Mouse (Mus musculus): ENCODE results near the gene Rcc2. TPM values are rescaled to one million over a fixed set of nuclear protein-coding genes. Genes with fewer than 3 reads are reported as not detected.

The Rcc2 gene
- polyA plus RNA-seq, 1 experiment = 63.4 TPM

- H3K4me1 ChIP-seq (ENCODE audit: control insufficient read depth, insufficient read depth, low read length) = peaks cover 4% of the 10 kb centered on the region
- H3K27ac ChIP-seq (ENCODE audit: insufficient read depth, low read depth, low read length) = no peak overlapping the region
- no peak overlapping the region for H3K4me3 ChIP-seq (ENCODE audit: insufficient read depth, low read length)
- no peak for TF ChIP-seq CTCF (IDR thresholded peaks at IDR 0.05; ENCODE audit: low read depth, low read length)
- TF ChIP-seq POLR2A (IDR thresholded peaks at IDR 0.05; ENCODE audit: borderline replicate concordance, low read depth, low read length) = no peak
Observed at GRCm38 (mm10) chr4:140708297-140708927, 8.1 kb downstream of the Rcc2 start.

- H3K4me1 ChIP-seq (ENCODE audit: control insufficient read depth, insufficient read depth, low read length) = peaks cover 6% of the 10 kb centered on the region
- no peak overlapping the region for H3K4me3 ChIP-seq (ENCODE audit: insufficient read depth, low read length)
- H3K27ac ChIP-seq (ENCODE audit: insufficient read depth, low read depth, low read length) = no peak overlapping the region
- TF ChIP-seq CTCF (IDR thresholded peaks at IDR 0.05; ENCODE audit: low read depth, low read length) = no peak
- TF ChIP-seq POLR2A (IDR thresholded peaks at IDR 0.05; ENCODE audit: borderline replicate concordance, low read depth, low read length) = no peak
Observed at GRCm38 (mm10) chr4:140709111-140709510, 8.8 kb downstream of the Rcc2 start.

- Histone ChIP-seq H3K27ac (ENCODE audit: insufficient read depth, low read depth, low read length) (no peak overlapping the region), H3K4me1 (ENCODE audit: control insufficient read depth, insufficient read depth, low read length) (peaks cover 4% of the 10 kb centered on the region; the same call in 1 of the 2 replicates), H3K4me3 (ENCODE audit: insufficient read depth, low read length) (no peak overlapping the region)
- no peak for TF ChIP-seq POLR2A (IDR thresholded peaks at IDR 0.05; ENCODE audit: borderline replicate concordance, low read depth, low read length)
- no peak for TF ChIP-seq CTCF (IDR thresholded peaks at IDR 0.05; ENCODE audit: low read depth, low read length)
Observed at GRCm38 (mm10) chr4:140709617-140710016, 9.3 kb downstream of the Rcc2 start.

GRCm38 (mm10) chr4:140710781-140711180, 10.4 kb downstream of the Rcc2 start:
- Histone ChIP-seq H3K4me3 (ENCODE audit: insufficient read depth, low read length) (no peak overlapping the region), H3K27ac (ENCODE audit: insufficient read depth, low read depth, low read length) (no peak overlapping the region), H3K4me1 (ENCODE audit: control insufficient read depth, insufficient read depth, low read length) (peaks cover 4% of the 10 kb centered on the region; the same call in 1 of the 2 replicates)
- TF ChIP-seq POLR2A (IDR thresholded peaks at IDR 0.05; ENCODE audit: borderline replicate concordance, low read depth, low read length) = no peak
- no peak for TF ChIP-seq CTCF (IDR thresholded peaks at IDR 0.05; ENCODE audit: low read depth, low read length)

- Histone ChIP-seq H3K27ac (ENCODE audit: insufficient read depth, low read depth, low read length) (no peak overlapping the region), H3K4me3 (ENCODE audit: insufficient read depth, low read length) (no peak overlapping the region), H3K4me1 (ENCODE audit: control insufficient read depth, insufficient read depth, low read length) (peaks cover 4% of the 10 kb centered on the region; the same call in 1 of the 2 replicates)
- TF ChIP-seq POLR2A (IDR thresholded peaks at IDR 0.05; ENCODE audit: borderline replicate concordance, low read depth, low read length) (no peak), CTCF (IDR thresholded peaks at IDR 0.05; ENCODE audit: low read depth, low read length) (no peak)
Observed at GRCm38 (mm10) chr4:140711360-140711759, 11.0 kb downstream of the Rcc2 start.

GRCm38 (mm10) chr4:140713480-140714365, 13.4 kb downstream of the Rcc2 start:
- Histone ChIP-seq H3K4me3 (ENCODE audit: insufficient read depth, low read length) (no peak overlapping the region), H3K27ac (ENCODE audit: insufficient read depth, low read depth, low read length) (peak overlapping the region; percentile 35; the same call in 1 of the 2 replicates), H3K4me1 (ENCODE audit: control insufficient read depth, insufficient read depth, low read length) (peaks cover 4% of the 10 kb centered on the region; the same call in 1 of the 2 replicates)
- TF ChIP-seq POLR2A (IDR thresholded peaks at IDR 0.05; ENCODE audit: borderline replicate concordance, low read depth, low read length) = no peak
- TF ChIP-seq CTCF (IDR thresholded peaks at IDR 0.05; ENCODE audit: low read depth, low read length) = peak; percentile 51

- H3K4me3 ChIP-seq (ENCODE audit: insufficient read depth, low read length) = no peak overlapping the region
- TF ChIP-seq POLR2A (IDR thresholded peaks at IDR 0.05; ENCODE audit: borderline replicate concordance, low read depth, low read length) (no peak), CTCF (IDR thresholded peaks at IDR 0.05; ENCODE audit: low read depth, low read length) (no peak)
- H3K4me1 ChIP-seq (ENCODE audit: control insufficient read depth, insufficient read depth, low read length) = peaks cover 4% of the 10 kb centered on the region; the same call in 1 of the 2 replicates
- no peak overlapping the region for H3K27ac ChIP-seq (ENCODE audit: insufficient read depth, low read depth, low read length)
Observed at GRCm38 (mm10) chr4:140714586-140714985, 14.2 kb downstream of the Rcc2 start.

GRCm38 (mm10) chr4:140716994-140717393, 16.7 kb downstream of the Rcc2 start:
- TF ChIP-seq CTCF (IDR thresholded peaks at IDR 0.05; ENCODE audit: low read depth, low read length) = no peak
- TF ChIP-seq POLR2A (IDR thresholded peaks at IDR 0.05; ENCODE audit: borderline replicate concordance, low read depth, low read length) = no peak
- Histone ChIP-seq H3K4me1 (ENCODE audit: control insufficient read depth, insufficient read depth, low read length) (peaks cover 4% of the 10 kb centered on the region; the same call in 1 of the 2 replicates), H3K27ac (ENCODE audit: insufficient read depth, low read depth, low read length) (no peak overlapping the region), H3K4me3 (ENCODE audit: insufficient read depth, low read length) (no peak overlapping the region)

- Histone ChIP-seq H3K4me3 (ENCODE audit: insufficient read depth, low read length) (no peak overlapping the region), H3K4me1 (ENCODE audit: control insufficient read depth, insufficient read depth, low read length) (peaks cover 2% of the 10 kb centered on the region; the same call in 1 of the 2 replicates), H3K27ac (ENCODE audit: insufficient read depth, low read depth, low read length) (no peak overlapping the region)
- TF ChIP-seq POLR2A (IDR thresholded peaks at IDR 0.05; ENCODE audit: borderline replicate concordance, low read depth, low read length) (no peak), CTCF (IDR thresholded peaks at IDR 0.05; ENCODE audit: low read depth, low read length) (no peak)
Observed at GRCm38 (mm10) chr4:140718436-140718835, 18.1 kb downstream of the Rcc2 start.

GRCm38 (mm10) chr4:140720091-140720490, 19.8 kb downstream of the Rcc2 start:
- H3K4me3 ChIP-seq (ENCODE audit: insufficient read depth, low read length) = no peak overlapping the region
- H3K4me1 ChIP-seq (ENCODE audit: control insufficient read depth, insufficient read depth, low read length) = no peaks in the 10 kb centered on the region
- no peak for TF ChIP-seq CTCF (IDR thresholded peaks at IDR 0.05; ENCODE audit: low read depth, low read length)
- no peak for TF ChIP-seq POLR2A (IDR thresholded peaks at IDR 0.05; ENCODE audit: borderline replicate concordance, low read depth, low read length)
- H3K27ac ChIP-seq (ENCODE audit: insufficient read depth, low read depth, low read length) = no peak overlapping the region

All from bone marrow macrophage, adult 2 months (primary cell).